Mouse (Mus musculus) heart, postnatal 0 days (tissue): ENCODE data around the gene Cnnm4. TPM values are rescaled to one million over a fixed set of nuclear protein-coding genes. Genes with fewer than 3 reads are reported as not detected.
A peak's percentile ranks its signal among the peaks of the same experiment; 100 is the strongest.

Experiments used
- ATAC-seq: fragments of 200-750 bp; cut with Nextera tagmentation; 2 replicates; pipeline ENCODE4 v1.8.0; 2017; ENCODE audit warnings: low read depth, moderate number of reproducible peaks, moderate library complexity; ENCODE audit not compliant: insufficient read depth
- DNase-seq: peaks from one replicate; pipeline ENCODE4 v3.0.0-alpha.2; 2016; ENCODE audit warnings: low spot score
- H3K27ac ChIP-seq: fragments of 300-500 bp; sonication (generic); 2 replicates; pipeline ENCODE4 v1.5.1; 2014; ENCODE audit warnings: low read depth, mild to moderate bottlenecking
- H3K27me3 ChIP-seq: fragments of 300-500 bp; sonication (generic); 2 replicates; pipeline ENCODE4 v1.6.1; 2014; ENCODE audit warnings: low read length, mixed read lengths; ENCODE audit not compliant: control insufficient read depth, insufficient read depth
- H3K36me3 ChIP-seq: fragments of 300-500 bp; sonication (generic); replicated peaks from 2 replicates; pipeline ENCODE4 v1.6.1; 2014; ENCODE audit warnings: low read length, mixed read lengths; ENCODE audit not compliant: control insufficient read depth, insufficient read depth
- H3K4me1 ChIP-seq: fragments of 300-500 bp; sonication (generic); 2 replicates; pipeline ENCODE4 v1.6.1; 2014; ENCODE audit warnings: antibody characterized with exemption; ENCODE audit not compliant: control insufficient read depth, insufficient read depth
- H3K4me2 ChIP-seq: fragments of 300-500 bp; sonication (generic); 2 replicates; pipeline ENCODE4 v1.6.1; 2014; ENCODE audit warnings: low read depth, mild to moderate bottlenecking, low read length, moderate library complexity
- H3K4me3 ChIP-seq: fragments of 300-500 bp; sonication (generic); 2 replicates; pipeline ENCODE4 v1.5.1; 2014; ENCODE audit warnings: low read depth, low read length
- H3K9ac ChIP-seq: fragments of 300-500 bp; sonication (generic); replicated peaks from 2 replicates; pipeline ENCODE4 v1.6.1; 2014; ENCODE audit warnings: low read depth, low read length, mixed read lengths
- H3K9me3 ChIP-seq: fragments of 300-500 bp; sonication (generic); replicated peaks from 2 replicates; pipeline ENCODE4 v1.6.1; 2016; ENCODE audit warnings: low read length; ENCODE audit not compliant: control insufficient read depth
- CTCF ChIP-seq: IDR thresholded peaks from 2 replicates; pipeline ENCODE4 v1.5.1; 2016; ENCODE audit warnings: antibody characterized with exemption, control low read depth, low read depth
- EP300 ChIP-seq: IDR thresholded peaks from 2 replicates; pipeline ENCODE4 v1.6.1; 2016; ENCODE audit warnings: antibody characterized with exemption, low read depth
- WGBS: fragments of 180-500 bp; shearing (Covaris S2); extraction: QIAGEN DNeasy Blood & Tissue Kit; methylation state at CpG from one replicate; pipeline ENCODE4 v1.1.7; 2014; 5-methylcytosine and 5-hydroxymethylcytosine counted together
- polyA plus RNA-seq: library from polyadenylated mRNA; unstranded; fragments of >200 nt; fragmentation: Nextera tagmentation; extraction: Ambion mirVana; gene quantifications from 2 replicates; pipeline ENCODE4 v1.2.1, GENCODE M21; 2015
- total RNA-seq: library from RNA; depleted of rRNA; stranded (reverse); fragments of >200 nt; gene quantifications from 2 replicates; pipeline ENCODE4 v1.2.3, GENCODE M21; 2014; ENCODE audit warnings: low replicate concordance; rRNA removed

Cnnm4 gene
- total RNA-seq (5.2 and 7.4 TPM in 2 replicates), polyA plus RNA-seq (3.6 and 4.2 TPM in 2 replicates)

- Histone ChIP-seq H3K27ac (peak within 1 kb of the TSS; percentile 81), H3K4me3 (peak within 1 kb of the TSS; percentile 71), H3K36me3 (no peaks in the 10 kb centered on the region), H3K27me3 (no peaks in the 10 kb centered on the region), H3K9me3 (no peaks in the 10 kb centered on the region), H3K4me1 (peaks cover 39% of the 10 kb centered on the region), H3K4me2 (peak within 1 kb of the TSS; percentile 89), H3K9ac (peak within 1 kb of the TSS; percentile 73)
- ATAC-seq: peak; percentile 94
- TF ChIP-seq EP300 (0 out of 2 replicates have a peak, but pooled peaks have one; percentile 31), CTCF (peak; percentile 36)
- DNase-seq: peak; percentile 81
- under 1% methylated on average over 69 of the region's 98 CpGs for WGBS
These were observed at the start of gene Cnnm4 for GRCm38 (mm10) chr1:36471181-36472105. Cnnm4 (plus strand) TSS chr1:36471620.

GRCm38 (mm10) chr1:36429511-36429910 lies 41.9 kb upstream of the Cnnm4 start:
- H3K27ac ChIP-seq: no peak overlapping the region
- peaks cover 76% of the 10 kb centered on the region for H3K36me3 ChIP-seq
- H3K27me3 ChIP-seq: no peaks in the 10 kb centered on the region
- H3K9me3 ChIP-seq: no peaks in the 10 kb centered on the region
- no peak overlapping the region for H3K4me3 ChIP-seq
- ATAC-seq (no peak), DNase-seq (no peak)
- H3K4me2 ChIP-seq: no peak overlapping the region
- WGBS: 80% methylated on average over 2 of the region's 2 CpGs
- TF ChIP-seq EP300 (no peak), CTCF (no peak)
- H3K4me1 ChIP-seq: no peaks in the 10 kb centered on the region
- H3K9ac ChIP-seq: no peak overlapping the region

GRCm38 (mm10) chr1:36432999-36433398 lies 38.4 kb upstream of the Cnnm4 start:
- H3K36me3 ChIP-seq: peaks cover 72% of the 10 kb centered on the region

DNA sequence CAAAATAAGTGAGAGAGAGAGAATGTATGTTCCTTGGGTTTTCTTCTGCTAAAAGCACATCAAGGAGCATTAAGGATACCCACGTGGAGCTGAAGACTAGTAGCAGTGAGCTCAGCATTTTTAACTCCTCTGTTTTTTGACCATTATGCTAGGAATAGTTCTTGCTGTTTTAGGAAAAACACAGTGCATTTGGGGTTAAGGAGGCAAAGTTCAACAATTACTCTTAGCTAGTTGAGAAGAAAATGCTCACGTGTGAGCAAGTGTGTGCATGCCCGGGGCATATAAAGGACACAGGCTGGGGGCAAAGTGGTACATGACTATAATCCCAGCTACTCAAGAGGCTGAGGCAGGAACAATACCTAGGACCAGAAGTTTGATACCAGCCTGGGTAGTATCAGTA lies 37.8 kb upstream of the Cnnm4 start:
- H3K27ac ChIP-seq: no peak overlapping the region
- DNase-seq (no peak), ATAC-seq (no peak)
- no peaks in the 10 kb centered on the region for H3K4me1 ChIP-seq
- H3K4me2 ChIP-seq: no peak overlapping the region
- no peak overlapping the region for H3K4me3 ChIP-seq
- H3K27me3 ChIP-seq: no peaks in the 10 kb centered on the region
- peaks cover 72% of the 10 kb centered on the region for H3K36me3 ChIP-seq
- TF ChIP-seq EP300 (no peak), CTCF (no peak)
- H3K9me3 ChIP-seq: no peaks in the 10 kb centered on the region
- H3K9ac ChIP-seq: no peak overlapping the region
- WGBS: 88% methylated on average over 3 of the region's 3 CpGs

More at GRCm38 (mm10) chr1:36432999-36433398, 38.4 kb upstream of the Cnnm4 start:
- no peaks in the 10 kb centered on the region for H3K9me3 ChIP-seq
- no peaks in the 10 kb centered on the region for H3K27me3 ChIP-seq
- H3K4me3 ChIP-seq: no peak overlapping the region
- H3K4me2 ChIP-seq: no peak overlapping the region
- no peaks in the 10 kb centered on the region for H3K4me1 ChIP-seq
- no peak overlapping the region for H3K27ac ChIP-seq
- WGBS: 78% methylated on average over 4 of the region's 4 CpGs
- ATAC-seq: no peak
- DNase-seq: no peak
- H3K9ac ChIP-seq: no peak overlapping the region
- TF ChIP-seq EP300: no peak
- no peak for TF ChIP-seq CTCF

DNA sequence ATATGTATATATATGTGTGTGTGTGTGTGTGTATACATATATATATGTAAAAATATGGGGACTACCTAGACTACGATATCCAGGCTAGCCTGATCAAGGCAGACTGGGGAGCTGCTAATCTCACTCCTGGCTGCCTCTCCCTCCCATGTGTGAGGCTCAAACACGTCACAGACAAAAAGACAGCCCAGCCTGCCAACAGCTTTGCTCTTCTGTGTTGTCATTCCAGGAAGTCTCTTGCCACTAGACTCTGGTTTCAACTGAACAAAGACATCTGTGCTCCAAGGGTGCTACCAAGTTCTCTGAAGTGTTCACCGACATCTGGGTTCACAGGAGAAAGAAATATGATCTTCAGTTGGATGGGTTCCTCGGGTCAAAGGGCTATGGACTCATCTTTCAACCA lies 36.3 kb upstream of the Cnnm4 start:
- no peaks in the 10 kb centered on the region for H3K4me1 ChIP-seq
- H3K36me3 ChIP-seq: peaks cover 79% of the 10 kb centered on the region
- H3K4me3 ChIP-seq: no peak overlapping the region
- H3K27ac ChIP-seq: no peak overlapping the region
- no peak overlapping the region for H3K9ac ChIP-seq
- no peak overlapping the region for H3K4me2 ChIP-seq
- WGBS: 58% methylated on average over 4 of the region's 4 CpGs
- ATAC-seq: no peak
- TF ChIP-seq CTCF (no peak), EP300 (no peak)
- no peaks in the 10 kb centered on the region for H3K9me3 ChIP-seq
- no peak for DNase-seq
- no peaks in the 10 kb centered on the region for H3K27me3 ChIP-seq
